Comparison of ENCODE assay signal across 15 mouse cellular contexts in the genomic region with DNA sequence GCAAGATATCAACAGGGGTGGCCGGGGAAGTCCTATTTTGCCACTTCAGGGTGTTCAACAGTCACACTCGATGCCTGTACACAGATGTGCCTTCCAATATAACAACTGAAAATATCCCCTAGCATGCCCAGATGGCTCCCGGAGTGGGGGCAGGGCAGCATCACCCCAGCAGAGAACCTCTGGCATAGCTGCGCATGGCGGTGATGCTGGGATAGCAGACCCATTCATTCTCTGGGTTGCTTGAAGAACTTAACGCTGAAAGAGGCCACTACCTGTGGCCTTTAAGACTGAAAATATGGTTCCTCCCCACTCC. TPM values are rescaled to one million over a fixed set of nuclear protein-coding genes. Genes with fewer than 3 reads are reported as not detected.
DNase-seq lines count a peak whose midpoint lies in the region; ATAC-seq and TF ChIP-seq lines count a peak whose summit lies in the region.
"Had no signal": no experiment of that assay in that cellular context is flagged by ENCODE, and none has a peak within 500 bp of the region (broad histone marks: within the 10 kb centered on the region; RNA-seq: fewer than 3 reads in every experiment).

No protein-coding gene starts in this region.

- no peaks in the 10 kb centered on the region for H3K36me3 ChIP-seq in liver, adult 2 months (ENCODE audit: control insufficient read depth, insufficient read depth, low read length)
- no peaks in the 10 kb centered on the region for H3K36me3 ChIP-seq in liver, embryonic 11.5 days (ENCODE audit: control insufficient read depth, insufficient read depth, low read length)
- H3K36me3 ChIP-seq in embryonic facial prominence, embryonic 14.5 days (ENCODE audit: control insufficient read depth, insufficient read depth, low read length): no peaks in the 10 kb centered on the region
- H3K36me3 ChIP-seq in stomach, embryonic 15.5 days: no peaks in the 10 kb centered on the region
- H3K36me3 ChIP-seq: forebrain, embryonic 12.5 days; midbrain, embryonic 12.5 days had no signal

- TF ChIP-seq POLR2A in liver, adult 2 months (IDR thresholded peaks at IDR 0.05; ENCODE audit: extremely low read depth, insufficient read depth, low read length): no peak

- peak overlapping the region; percentile 46; the same call in 1 of the 2 replicates for H3K9ac ChIP-seq in liver, adult 2 months (ENCODE audit: low read depth, low read length)
- no peak overlapping the region for H3K9ac ChIP-seq in liver, embryonic 11.5 days (ENCODE audit: low read depth, low read length)
- no peak overlapping the region for H3K9ac ChIP-seq in embryonic facial prominence, embryonic 14.5 days (ENCODE audit: low read depth, low read length)
- H3K9ac ChIP-seq in stomach, embryonic 15.5 days: no peak overlapping the region
- H3K9ac ChIP-seq: forebrain, embryonic 12.5 days; liver, embryonic 14.5 days; midbrain, embryonic 12.5 days had no signal

- H3K27ac ChIP-seq in liver, adult 2 months (replicated peaks; ENCODE audit: insufficient read depth, low read depth, low read length): peak overlapping the region; percentile 90
- H3K27ac ChIP-seq in liver, embryonic 11.5 days (ENCODE audit: low read depth, low read length): no peak overlapping the region
- H3K27ac ChIP-seq in embryonic facial prominence, embryonic 14.5 days (replicated peaks; ENCODE audit: low read depth, low read length): peak overlapping the region; percentile 75
- H3K27ac ChIP-seq in stomach, embryonic 15.5 days: peak overlapping the region; percentile 73; the same call in 1 of the 2 replicates
- H3K27ac ChIP-seq: forebrain, embryonic 12.5 days; liver, embryonic 14.5 days; midbrain, embryonic 12.5 days had no signal

- 61% methylated on average over 6 of the region's 6 CpGs for WGBS in liver, adult 2 months
- WGBS in liver, embryonic 11.5 days: 75% methylated on average over 6 of the region's 6 CpGs
- 53% methylated on average over 6 of the region's 6 CpGs for WGBS in embryonic facial prominence, embryonic 14.5 days
- WGBS in stomach, embryonic 15.5 days: 68% methylated on average over 6 of the region's 6 CpGs

- no peak overlapping the region for H3K4me2 ChIP-seq in liver, embryonic 11.5 days
- peak overlapping the region; percentile 30; the same call in 1 of the 2 replicates for H3K4me2 ChIP-seq in embryonic facial prominence, embryonic 14.5 days (ENCODE audit: low read depth, low read length)
- peak overlapping the region; percentile 11; the same call in 1 of the 2 replicates for H3K4me2 ChIP-seq in stomach, embryonic 15.5 days
- H3K4me2 ChIP-seq: forebrain, embryonic 12.5 days; midbrain, embryonic 12.5 days had no signal

- H3K79me2 ChIP-seq in liver, adult 2 months (ENCODE audit: control insufficient read depth, insufficient read depth, low read length): no peaks in the 10 kb centered on the region

- no peak overlapping the region for H3K4me3 ChIP-seq in liver, adult 2 months (ENCODE audit: insufficient read depth, low read depth, low read length)
- H3K4me3 ChIP-seq in liver, embryonic 11.5 days (ENCODE audit: low read depth, low read length): no peak overlapping the region
- no peak overlapping the region for H3K4me3 ChIP-seq in embryonic facial prominence, embryonic 14.5 days (ENCODE audit: low read depth, low read length)
- no peak overlapping the region for H3K4me3 ChIP-seq in stomach, embryonic 15.5 days (replicated peaks)
- H3K4me3 ChIP-seq: forebrain, embryonic 12.5 days; midbrain, embryonic 12.5 days had no signal

- H3K9me3 ChIP-seq in liver, embryonic 11.5 days (ENCODE audit: control insufficient read depth, low read length): no peaks in the 10 kb centered on the region
- no peaks in the 10 kb centered on the region for H3K9me3 ChIP-seq in embryonic facial prominence, embryonic 14.5 days (ENCODE audit: control insufficient read depth, low read length)
- H3K9me3 ChIP-seq in stomach, embryonic 15.5 days: no peaks in the 10 kb centered on the region
- H3K9me3 ChIP-seq: forebrain, embryonic 12.5 days; midbrain, embryonic 12.5 days had no signal

- DNase-seq in liver, adult 2 months (ENCODE audit: extremely low read depth, low read depth, low spot score): no peak
- DNase-seq in liver, embryonic 11.5 days (ENCODE audit: low spot score): no peak
- no peak for DNase-seq in embryonic facial prominence, embryonic 14.5 days (ENCODE audit: low spot score)
- peak; percentile 53 to 71 for DNase-seq in kidney, postnatal 4 days
- DNase-seq in heart, adult 11 months: no peak
- DNase-seq in adrenal gland, postnatal 25 days: no peak
- DNase-seq: adrenal gland, adult 8-10 months; embryo, embryonic 11 days; gastrocnemius, postnatal 14 days; thymus, postnatal 14 days had no signal

- no peaks in the 10 kb centered on the region for H3K27me3 ChIP-seq in liver, adult 2 months (ENCODE audit: control insufficient read depth, insufficient read depth, low read length)
- no peaks in the 10 kb centered on the region for H3K27me3 ChIP-seq in liver, embryonic 11.5 days (replicated peaks; ENCODE audit: control insufficient read depth, insufficient read depth, low read length)
- no peaks in the 10 kb centered on the region for H3K27me3 ChIP-seq in embryonic facial prominence, embryonic 14.5 days (replicated peaks; ENCODE audit: control insufficient read depth, insufficient read depth, low read length)
- no peaks in the 10 kb centered on the region for H3K27me3 ChIP-seq in stomach, embryonic 15.5 days (replicated peaks)
- H3K27me3 ChIP-seq: forebrain, embryonic 12.5 days had no signal

- ATAC-seq in liver, embryonic 11.5 days (replicated peaks; ENCODE audit: low FRiP score): no peak
- no peak for ATAC-seq in embryonic facial prominence, embryonic 14.5 days (ENCODE audit: low read depth)
- no peak for ATAC-seq in stomach, embryonic 15.5 days (ENCODE audit: insufficient read depth, low FRiP score, low read depth)

- TF ChIP-seq CTCF in liver, adult 2 months (IDR thresholded peaks at IDR 0.05; ENCODE audit: low read depth, low read length): no peak

- H3K4me1 ChIP-seq in liver, adult 2 months (ENCODE audit: control insufficient read depth, insufficient read depth, low read length): peaks cover 7% of the 10 kb centered on the region; the same call in 1 of the 2 replicates
- peaks cover 22% of the 10 kb centered on the region for H3K4me1 ChIP-seq in liver, embryonic 11.5 days (replicated peaks; ENCODE audit: control insufficient read depth, insufficient read depth, low read length)
- H3K4me1 ChIP-seq in embryonic facial prominence, embryonic 14.5 days (ENCODE audit: control insufficient read depth, insufficient read depth, low read length): peaks cover 30% of the 10 kb centered on the region
- peaks cover 12% of the 10 kb centered on the region for H3K4me1 ChIP-seq in stomach, embryonic 15.5 days

RNA-seq across cellular contexts. Expression of a gene that starts 7.8 kb away (rescaled TPM):
- not detected in 2 replicates for total RNA-seq in liver, adult 2 months (2014; rRNA removed)
- polyA plus RNA-seq in liver, adult 2 months (2012; rRNA removed): not detected in 2 replicates
- not detected in 2 replicates for polyA plus RNA-seq in liver, embryonic 11.5 days (2014; fragmentation: Nextera tagmentation; extraction: Ambion mirVana)
- polyA plus RNA-seq in embryonic facial prominence, embryonic 14.5 days (2014; fragmentation: Nextera tagmentation; extraction: Ambion mirVana): 2.2 TPM in 1 of 2 replicates, not detected in the other
- polyA plus RNA-seq in stomach, embryonic 15.5 days (2015; fragmentation: Nextera tagmentation; extraction: Ambion mirVana): 0.67 and 0.80 TPM in 2 replicates
- total RNA-seq in adrenal gland, postnatal 25 days (2021): 6.7 and 7.4 TPM in 2 replicates
- polyA plus RNA-seq: heart, embryonic 14.5 days; liver, embryonic 14.5 days had no signal

Comparison
In these comparisons a context has a peak if more than half of its experiments do, and no peak if none do; other contexts are left out.
1. DNase-seq: peak in kidney, postnatal 4 days (2 of 2); none in liver, adult 2 months (single experiment), liver, embryonic 11.5 days (single experiment), embryonic facial prominence, embryonic 14.5 days (single experiment), heart, adult 11 months (single experiment) and adrenal gland, postnatal 25 days (single experiment).